Comparison of ENCODE assay signal across 8 mouse cellular contexts in the genomic region with DNA sequence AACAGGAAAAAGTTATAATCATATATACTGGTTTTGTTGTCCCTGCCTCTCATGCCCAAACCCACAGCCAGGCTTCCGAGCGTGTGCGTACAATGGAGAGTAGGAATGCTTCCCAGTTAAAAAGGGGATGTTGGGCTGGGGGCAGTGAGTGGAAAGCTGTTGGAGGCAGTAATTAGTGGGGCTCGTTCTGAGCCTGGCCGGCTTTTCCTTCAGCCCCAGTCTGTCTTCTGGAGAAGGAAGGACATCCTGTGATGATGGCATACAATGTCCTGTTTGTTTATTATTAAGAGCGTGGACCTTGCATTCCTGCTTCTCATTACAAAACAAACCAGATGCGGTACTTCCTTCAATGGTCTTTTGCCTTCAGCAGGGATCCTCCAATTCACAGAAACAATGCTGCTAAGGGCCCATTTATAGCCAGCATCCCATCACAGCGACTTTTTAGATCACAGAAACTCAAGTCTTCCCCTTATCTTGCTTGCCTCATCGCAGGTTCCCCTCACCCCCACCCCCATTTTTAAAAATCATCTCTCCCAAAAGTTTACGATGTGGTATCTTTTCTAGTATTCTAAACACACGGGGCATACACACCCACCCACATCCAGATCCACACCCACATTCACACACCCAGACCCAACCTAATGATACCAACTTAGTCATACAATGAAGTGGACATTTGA.
DNase-seq lines count a peak whose midpoint lies in the region; ATAC-seq and TF ChIP-seq lines count a peak whose summit lies in the region.

No protein-coding gene starts in this region.

- H3K4me3 ChIP-seq in gastrocnemius, adult 2 months = peak overlapping the region; percentile 86
- peak overlapping the region; percentile 58 for H3K4me3 ChIP-seq in embryonic facial prominence, embryonic 12.5 days
- H3K4me3 ChIP-seq in hindbrain, postnatal 0 days (ENCODE audit: low read length) = peak overlapping the region; percentile 63
- peak overlapping the region; percentile 57 for H3K4me3 ChIP-seq in midbrain, embryonic 14.5 days (replicated peaks; ENCODE audit: low read depth, low read length)

- H3K4me1 ChIP-seq in embryonic facial prominence, embryonic 12.5 days = peaks cover 18% of the 10 kb centered on the region
- H3K4me1 ChIP-seq in hindbrain, postnatal 0 days (ENCODE audit: insufficient read depth, low read length) = no peaks in the 10 kb centered on the region
- peaks cover 19% of the 10 kb centered on the region for H3K4me1 ChIP-seq in midbrain, embryonic 14.5 days (ENCODE audit: control insufficient read depth, insufficient read depth, low read length)

- peak overlapping the region; percentile 97 for H3K4me2 ChIP-seq in embryonic facial prominence, embryonic 12.5 days (replicated peaks)
- H3K4me2 ChIP-seq in hindbrain, postnatal 0 days (ENCODE audit: low read depth, low read length) = peak overlapping the region; percentile 98
- H3K4me2 ChIP-seq in midbrain, embryonic 14.5 days (ENCODE audit: low read length) = peak overlapping the region; percentile 95

- intact Hi-C loops in gastrocnemius, adult 2 months (cut with DNase I) = loop anchor here (5.0 kb wide), 4 partner anchors 68 to 588 kb away; a partner anchor contains a TSS

- H3K9me3 ChIP-seq in embryonic facial prominence, embryonic 12.5 days = no peaks in the 10 kb centered on the region
- H3K9me3 ChIP-seq in hindbrain, postnatal 0 days (ENCODE audit: low read length) = no peaks in the 10 kb centered on the region
- no peaks in the 10 kb centered on the region for H3K9me3 ChIP-seq in midbrain, embryonic 14.5 days (ENCODE audit: control insufficient read depth, low read length)

- peaks cover 31% of the 10 kb centered on the region for H3K27me3 ChIP-seq in embryonic facial prominence, embryonic 12.5 days
- H3K27me3 ChIP-seq in hindbrain, postnatal 0 days (ENCODE audit: insufficient read depth, low read length) = 0 out of 2 replicates have a peak, but pooled peaks cover 10% of the 10 kb centered on the region
- peaks cover 36% of the 10 kb centered on the region for H3K27me3 ChIP-seq in midbrain, embryonic 14.5 days (ENCODE audit: control insufficient read depth, insufficient read depth, low read length)

- peak overlapping the region; percentile 63 for H3K27ac ChIP-seq in gastrocnemius, adult 2 months
- H3K27ac ChIP-seq in embryonic facial prominence, embryonic 12.5 days = no peak overlapping the region
- 0 out of 2 replicates have a peak overlapping the region, but pooled peaks have one; percentile 26 for H3K27ac ChIP-seq in hindbrain, postnatal 0 days
- no peak overlapping the region for H3K27ac ChIP-seq in midbrain, embryonic 14.5 days (replicated peaks; ENCODE audit: low read depth, low read length)

- DNase-seq in gastrocnemius, adult 2 months = no peak
- no peak for DNase-seq in gastrocnemius, postnatal 25 days
- no peak for DNase-seq in hindbrain, postnatal 0 days (ENCODE audit: low spot score)
- DNase-seq in midbrain, embryonic 14.5 days = peak; percentile 47
- DNase-seq in right cerebral cortex, postnatal 14 days = no peak
- no peak for DNase-seq in right cerebral cortex, adult 18-20 months

- no peak for ATAC-seq in embryonic facial prominence, embryonic 12.5 days (ENCODE audit: insufficient number of reproducible peaks, insufficient read depth, low FRiP score, low TSS enrichment)
- ATAC-seq in hindbrain, postnatal 0 days = no peak
- ATAC-seq in midbrain, embryonic 14.5 days (ENCODE audit: low FRiP score, low TSS enrichment) = no peak
- ATAC-seq in erythroid progenitor cell, adult 5-6 weeks (replicated peaks; ENCODE audit: low FRiP score, poor library complexity, severe bottlenecking) = no peak

- 6% methylated on average over 11 of the region's 11 CpGs for WGBS in embryonic facial prominence, embryonic 12.5 days
- WGBS in hindbrain, postnatal 0 days = 9% methylated on average over 11 of the region's 11 CpGs
- WGBS in midbrain, embryonic 14.5 days = 14% methylated on average over 11 of the region's 11 CpGs

- no peak for TF ChIP-seq CTCF in gastrocnemius, adult 2 months (IDR thresholded peaks at IDR 0.05)
- no peak for TF ChIP-seq CTCF in hindbrain, postnatal 0 days (IDR thresholded peaks at IDR 0.05; ENCODE audit: low read depth)

- no peaks in the 10 kb centered on the region for H3K36me3 ChIP-seq in embryonic facial prominence, embryonic 12.5 days
- H3K36me3 ChIP-seq in hindbrain, postnatal 0 days (ENCODE audit: insufficient read depth, low read length) = no peaks in the 10 kb centered on the region
- H3K36me3 ChIP-seq in midbrain, embryonic 14.5 days (ENCODE audit: control insufficient read depth, insufficient read depth, low read length) = no peaks in the 10 kb centered on the region

- no peak overlapping the region for H3K9ac ChIP-seq in embryonic facial prominence, embryonic 12.5 days
- no peak overlapping the region for H3K9ac ChIP-seq in hindbrain, postnatal 0 days (replicated peaks; ENCODE audit: low read length)
- no peak overlapping the region for H3K9ac ChIP-seq in midbrain, embryonic 14.5 days (replicated peaks; ENCODE audit: low read length)

Comparison
In these comparisons a context has a peak if more than half of its experiments do, and no peak if none do; other contexts are left out.
1. H3K27ac ChIP-seq: peak in gastrocnemius, adult 2 months (single experiment) and hindbrain, postnatal 0 days (single experiment); none in embryonic facial prominence, embryonic 12.5 days (single experiment) and midbrain, embryonic 14.5 days (single experiment).
2. Peak in every context shown above with its lines, with median percentiles within 50 percentile points of each other: H3K4me3 ChIP-seq and H3K4me2 ChIP-seq.